Mouse (Mus musculus) neural tube, embryonic 11.5 days (tissue): ENCODE results near the gene Taar6. TPM values are rescaled to one million over a fixed set of nuclear protein-coding genes. Genes with fewer than 3 reads are reported as not detected.

Experiments
- ATAC-seq: fragments of 200-750 bp; cut with Nextera tagmentation; 2 replicates; pipeline ENCODE4 v1.8.0; 2017; ENCODE audit warnings: moderate number of reproducible peaks, mild to moderate bottlenecking, moderate TSS enrichment, moderate library complexity; ENCODE audit not compliant: insufficient read depth, low FRiP score, low TSS enrichment
- DNase-seq: peaks from one replicate; pipeline ENCODE4 v3.0.0-alpha.2; 2015; ENCODE audit warnings: low spot score
- H3K27ac ChIP-seq: fragments of 300-500 bp; sonication (generic); 2 replicates; pipeline ENCODE4 v1.5.1; 2014; ENCODE audit warnings: low read depth, mild to moderate bottlenecking, low read length
- H3K27me3 ChIP-seq: fragments of 300-500 bp; sonication (generic); 2 replicates; pipeline ENCODE4 v1.6.1; 2014; ENCODE audit warnings: mild to moderate bottlenecking, low read length, mixed read lengths; ENCODE audit not compliant: control insufficient read depth, insufficient read depth
- H3K36me3 ChIP-seq: fragments of 300-500 bp; sonication (generic); 2 replicates; pipeline ENCODE4 v1.6.1; 2014; ENCODE audit warnings: mild to moderate bottlenecking, low read length, moderate library complexity, mixed read lengths; ENCODE audit not compliant: control insufficient read depth, insufficient read depth
- H3K4me1 ChIP-seq: fragments of 300-500 bp; sonication (generic); 2 replicates; pipeline ENCODE4 v1.6.1; 2014; ENCODE audit warnings: low read length, mixed read lengths; ENCODE audit not compliant: control insufficient read depth, insufficient read depth
- H3K4me2 ChIP-seq: fragments of 300-500 bp; sonication (generic); 2 replicates; pipeline ENCODE4 v1.6.1; 2014; ENCODE audit warnings: low read depth, mild to moderate bottlenecking, moderate library complexity
- H3K4me3 ChIP-seq: fragments of 300-500 bp; sonication (generic); 2 replicates; pipeline ENCODE4 v1.5.1; 2014; ENCODE audit warnings: low read depth, low read length
- H3K9ac ChIP-seq: fragments of 300-500 bp; sonication (generic); 2 replicates; pipeline ENCODE4 v1.6.1; 2014; ENCODE audit warnings: mild to moderate bottlenecking, low read length
- H3K9me3 ChIP-seq: fragments of 300-500 bp; sonication (generic); 2 replicates; pipeline ENCODE4 v1.6.1; 2016; ENCODE audit warnings: low read length; ENCODE audit not compliant: control insufficient read depth
- WGBS: fragments of 180-500 bp; shearing (Covaris S2); extraction: QIAGEN DNeasy Blood & Tissue Kit; methylation state at CpG from one replicate; pipeline ENCODE4 v1.1.7; 2014; 5-methylcytosine and 5-hydroxymethylcytosine counted together
- polyA plus RNA-seq: library from polyadenylated mRNA; unstranded; fragments of >200 nt; fragmentation: Nextera tagmentation; extraction: Ambion mirVana; gene quantifications from 2 replicates; pipeline ENCODE4 v1.2.1, GENCODE M21; 2014

Taar6 gene
- polyA plus RNA-seq, 1 experiment from 2014 or later = not detected

- H3K4me1 ChIP-seq = no peaks in the 10 kb centered on the region
Observed at GRCm38 (mm10) chr10:23951714-23952113, 33.7 kb downstream of the Taar6 start.

GRCm38 (mm10) chr10:23949508-23950005, 35.9 kb downstream of the Taar6 start, which contains the start of gene Taar3:
Taar3 (plus strand) TSS chr10:23949558.
- Histone ChIP-seq H3K36me3 (no peaks in the 10 kb centered on the region), H3K4me2 (no peak within 1 kb of the TSS), H3K9ac (no peak within 1 kb of the TSS), H3K27ac (no peak within 1 kb of the TSS), H3K4me3 (no peak within 1 kb of the TSS), H3K4me1 (no peaks in the 10 kb centered on the region), H3K27me3 (no peaks in the 10 kb centered on the region), H3K9me3 (no peaks in the 10 kb centered on the region)
- DNase-seq (no peak), ATAC-seq (no peak)
- WGBS = 89% methylated on average over 16 of the region's 16 CpGs

More at GRCm38 (mm10) chr10:23951714-23952113, 33.7 kb downstream of the Taar6 start:
- no peaks in the 10 kb centered on the region for H3K9me3 ChIP-seq
- no peaks in the 10 kb centered on the region for H3K36me3 ChIP-seq
- no peak overlapping the region for H3K9ac ChIP-seq
- DNase-seq (no peak), ATAC-seq (no peak)
- H3K27me3 ChIP-seq = no peaks in the 10 kb centered on the region
- 85% methylated on average over 6 of the region's 6 CpGs for WGBS
- H3K27ac ChIP-seq = no peak overlapping the region
- H3K4me3 ChIP-seq = no peak overlapping the region
- no peak overlapping the region for H3K4me2 ChIP-seq

- H3K36me3 ChIP-seq = no peaks in the 10 kb centered on the region
- WGBS = 81% methylated on average over 7 of the region's 7 CpGs
- DNase-seq (no peak), ATAC-seq (no peak)
- H3K9ac ChIP-seq = no peak overlapping the region
- no peaks in the 10 kb centered on the region for H3K9me3 ChIP-seq
- no peaks in the 10 kb centered on the region for H3K27me3 ChIP-seq
- H3K4me2 ChIP-seq = no peak overlapping the region
- H3K4me1 ChIP-seq = no peaks in the 10 kb centered on the region
- no peak overlapping the region for H3K4me3 ChIP-seq
- H3K27ac ChIP-seq = no peak overlapping the region
Observed at GRCm38 (mm10) chr10:23948026-23948425, 37.4 kb downstream of the Taar6 start.

GRCm38 (mm10) chr10:23942465-23942864, 43.0 kb downstream of the Taar6 start:
- H3K9ac ChIP-seq = no peak overlapping the region
- no peak overlapping the region for H3K27ac ChIP-seq
- H3K4me1 ChIP-seq = no peaks in the 10 kb centered on the region
- H3K36me3 ChIP-seq = no peaks in the 10 kb centered on the region
- H3K9me3 ChIP-seq = no peaks in the 10 kb centered on the region
- no peaks in the 10 kb centered on the region for H3K27me3 ChIP-seq
- H3K4me2 ChIP-seq = no peak overlapping the region
- H3K4me3 ChIP-seq = no peak overlapping the region
- ATAC-seq (no peak), DNase-seq (no peak)
- WGBS = 72% methylated on average over 5 of the region's 5 CpGs

GRCm38 (mm10) chr10:23938312-23938711, 47.1 kb downstream of the Taar6 start, which contains the start of gene Taar2:
Taar2 (plus strand) TSS chr10:23938572.
- DNase-seq (no peak), ATAC-seq (no peak)
- Histone ChIP-seq H3K9ac (no peak within 1 kb of the TSS), H3K27me3 (no peaks in the 10 kb centered on the region), H3K4me2 (no peak within 1 kb of the TSS; the same call in 1 of the 2 replicates), H3K4me3 (no peak within 1 kb of the TSS), H3K27ac (no peak within 1 kb of the TSS), H3K4me1 (no peaks in the 10 kb centered on the region), H3K9me3 (no peaks in the 10 kb centered on the region), H3K36me3 (no peaks in the 10 kb centered on the region)
- 43% methylated on average over 6 of the region's 6 CpGs for WGBS

- Histone ChIP-seq H3K36me3 (no peaks in the 10 kb centered on the region), H3K9ac (no peak overlapping the region), H3K27me3 (no peaks in the 10 kb centered on the region), H3K27ac (no peak overlapping the region), H3K4me3 (no peak overlapping the region), H3K4me2 (no peak overlapping the region), H3K9me3 (no peaks in the 10 kb centered on the region), H3K4me1 (no peaks in the 10 kb centered on the region)
- 42% methylated on average over 4 of the region's 4 CpGs for WGBS
- no peak for ATAC-seq
- DNase-seq = no peak
Observed at GRCm38 (mm10) chr10:23937613-23938012, 47.8 kb downstream of the Taar6 start.

Other genes with a start within 250 kb of the Taar6 start
- 115 and 133 TPM in 2 replicates for gene Rps12, start 198.4 kb downstream of the Taar6 start, polyA plus RNA-seq
- gene Slc18b1, start 188.7 kb downstream of the Taar6 start, polyA plus RNA-seq = 15.8 and 16.0 TPM in 2 replicates
- gene Vnn3, start 134.2 kb downstream of the Taar6 start, polyA plus RNA-seq = not detected in 2 replicates
- gene Vnn1, start 91.0 kb downstream of the Taar6 start, polyA plus RNA-seq = 0.82 and 0.96 TPM in 2 replicates
- gene Taar1, start 65.3 kb downstream of the Taar6 start, polyA plus RNA-seq = not detected in 2 replicates
- gene Taar2, start 47.1 kb downstream of the Taar6 start, polyA plus RNA-seq = not detected in 2 replicates
- not detected in 2 replicates for gene Taar3, start 36.1 kb downstream of the Taar6 start, polyA plus RNA-seq
- not detected in 2 replicates for gene Taar4, start 25.2 kb downstream of the Taar6 start, polyA plus RNA-seq
- gene Taar5, start 14.9 kb downstream of the Taar6 start, polyA plus RNA-seq = not detected in 2 replicates
- gene Taar7a, start 7.8 kb upstream of the Taar6 start, polyA plus RNA-seq = not detected in 2 replicates
- not detected in 2 replicates for gene Taar7b, start 14.3 kb upstream of the Taar6 start, polyA plus RNA-seq
- not detected in 2 replicates for gene Taar7d, start 41.6 kb upstream of the Taar6 start, polyA plus RNA-seq
- not detected in 2 replicates for gene Taar7e, start 52.0 kb upstream of the Taar6 start, polyA plus RNA-seq
- gene Taar7f, start 63.9 kb upstream of the Taar6 start, polyA plus RNA-seq = not detected in 2 replicates
- gene Taar8a, start 90.9 kb upstream of the Taar6 start, polyA plus RNA-seq = not detected in 2 replicates
- not detected in 2 replicates for gene Taar8b, start 106.6 kb upstream of the Taar6 start, polyA plus RNA-seq
- not detected in 2 replicates for gene Taar8c, start 116.3 kb upstream of the Taar6 start, polyA plus RNA-seq
- not detected in 2 replicates for gene Taar9, start 123.9 kb upstream of the Taar6 start, polyA plus RNA-seq
- gene Stx7, start 163.7 kb upstream of the Taar6 start, polyA plus RNA-seq = 112 and 126 TPM in 2 replicates
- gene Moxd1, start 237.9 kb upstream of the Taar6 start, polyA plus RNA-seq = 39.6 and 45.8 TPM in 2 replicates